31 mouse cellular contexts compared by ENCODE assay signal in the genomic region with DNA sequence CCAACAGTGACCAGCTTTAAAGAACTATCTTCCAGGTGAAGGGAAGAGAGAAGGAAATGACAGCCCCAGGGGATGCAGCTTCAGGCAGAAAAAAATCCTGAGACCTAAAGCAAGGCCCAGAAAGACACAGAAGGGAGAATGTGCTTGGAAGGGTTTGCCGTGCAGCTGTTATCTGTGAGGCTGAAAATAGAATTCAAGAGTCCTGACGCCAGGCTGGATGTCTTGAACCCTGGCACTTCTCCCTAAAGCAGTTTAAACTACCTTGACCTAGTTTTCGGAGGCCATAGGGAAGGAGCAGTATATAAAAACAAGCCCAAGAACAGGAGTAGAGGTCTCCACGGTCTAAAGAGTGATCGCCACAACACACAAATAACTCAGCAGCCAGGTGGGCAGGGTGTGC. TPM values are rescaled to one million over a fixed set of nuclear protein-coding genes. Genes with fewer than 3 reads are reported as not detected.
A peak's percentile ranks its signal among the peaks of the same experiment; 100 is the strongest.
DNase-seq lines count a peak whose midpoint lies in the region; ATAC-seq lines count a peak whose summit lies in the region.
"Had no signal": no experiment of that assay in that cellular context is flagged by ENCODE, and none has a peak within 500 bp of the region (broad histone marks: within the 10 kb centered on the region; RNA-seq: fewer than 3 reads in every experiment).

No protein-coding gene starts in this region.

- no peak overlapping the region for H3K4me3 ChIP-seq in heart, embryonic 12.5 days
- H3K4me3 ChIP-seq in midbrain, embryonic 13.5 days (replicated peaks) = no peak overlapping the region
- H3K4me3 ChIP-seq in midbrain, embryonic 14.5 days (replicated peaks; ENCODE audit: low read depth, low read length) = no peak overlapping the region
- H3K4me3 ChIP-seq in neural tube, embryonic 15.5 days (replicated peaks) = no peak overlapping the region
- H3K4me3 ChIP-seq: embryonic facial prominence, embryonic 12.5 days; forebrain, embryonic 10.5 days; forebrain, embryonic 15.5 days; hindbrain, embryonic 10.5 days; hindbrain, embryonic 15.5 days; kidney, embryonic 15.5 days; limb, embryonic 10.5 days; limb, embryonic 15.5 days; liver, embryonic 13.5 days; megakaryocyte, embryonic 14.5 days; midbrain, embryonic 15.5 days; neural tube, embryonic 12.5 days had no signal

- 39% methylated on average over 5 of the region's 5 CpGs for WGBS in heart, embryonic 12.5 days
- 76% methylated on average over 5 of the region's 5 CpGs for WGBS in midbrain, embryonic 13.5 days
- 71% methylated on average over 5 of the region's 5 CpGs for whole genome bisulfite sequencing in midbrain, embryonic 14.5 days
- 87% methylated on average over 5 of the region's 5 CpGs for WGBS in neural tube, embryonic 15.5 days

- H3K9me3 ChIP-seq in heart, embryonic 12.5 days (replicated peaks) = no peaks in the 10 kb centered on the region
- H3K9me3 ChIP-seq in midbrain, embryonic 13.5 days = no peaks in the 10 kb centered on the region
- H3K9me3 ChIP-seq in midbrain, embryonic 14.5 days (ENCODE audit: control insufficient read depth, low read length) = no peaks in the 10 kb centered on the region
- no peaks in the 10 kb centered on the region for H3K9me3 ChIP-seq in neural tube, embryonic 15.5 days (replicated peaks)
- H3K9me3 ChIP-seq: embryonic facial prominence, embryonic 12.5 days; forebrain, embryonic 10.5 days; forebrain, embryonic 15.5 days; hindbrain, embryonic 10.5 days; hindbrain, embryonic 15.5 days; kidney, embryonic 15.5 days; limb, embryonic 10.5 days; limb, embryonic 15.5 days; liver, embryonic 13.5 days; midbrain, embryonic 15.5 days; neural tube, embryonic 12.5 days had no signal

- H3K9ac ChIP-seq in heart, embryonic 12.5 days = peak overlapping the region; percentile 36; the same call in 1 of the 2 replicates
- no peak overlapping the region for H3K9ac ChIP-seq in midbrain, embryonic 13.5 days (replicated peaks)
- H3K9ac ChIP-seq in midbrain, embryonic 14.5 days (replicated peaks; ENCODE audit: low read length) = no peak overlapping the region
- H3K9ac ChIP-seq in neural tube, embryonic 15.5 days (replicated peaks) = no peak overlapping the region
- H3K9ac ChIP-seq: embryonic facial prominence, embryonic 12.5 days; forebrain, embryonic 15.5 days; hindbrain, embryonic 15.5 days; kidney, embryonic 15.5 days; limb, embryonic 15.5 days; liver, embryonic 13.5 days; midbrain, embryonic 15.5 days; neural tube, embryonic 12.5 days had no signal

- no peaks in the 10 kb centered on the region for H3K36me3 ChIP-seq in heart, embryonic 12.5 days
- H3K36me3 ChIP-seq in midbrain, embryonic 13.5 days = no peaks in the 10 kb centered on the region
- no peaks in the 10 kb centered on the region for H3K36me3 ChIP-seq in midbrain, embryonic 14.5 days (ENCODE audit: control insufficient read depth, insufficient read depth, low read length)
- no peaks in the 10 kb centered on the region for H3K36me3 ChIP-seq in neural tube, embryonic 15.5 days
- H3K36me3 ChIP-seq: embryonic facial prominence, embryonic 12.5 days; forebrain, embryonic 10.5 days; forebrain, embryonic 15.5 days; hindbrain, embryonic 10.5 days; hindbrain, embryonic 15.5 days; kidney, embryonic 15.5 days; limb, embryonic 10.5 days; limb, embryonic 15.5 days; liver, embryonic 13.5 days; midbrain, embryonic 15.5 days; neural tube, embryonic 12.5 days had no signal

- H3K4me2 ChIP-seq in heart, embryonic 12.5 days = peak overlapping the region; percentile 24
- H3K4me2 ChIP-seq in midbrain, embryonic 13.5 days (replicated peaks) = no peak overlapping the region
- no peak overlapping the region for H3K4me2 ChIP-seq in midbrain, embryonic 14.5 days (ENCODE audit: low read length)
- no peak overlapping the region for H3K4me2 ChIP-seq in neural tube, embryonic 15.5 days
- H3K4me2 ChIP-seq: embryonic facial prominence, embryonic 12.5 days; forebrain, embryonic 15.5 days; hindbrain, embryonic 15.5 days; kidney, embryonic 15.5 days; limb, embryonic 15.5 days; liver, embryonic 13.5 days; midbrain, embryonic 15.5 days; neural tube, embryonic 12.5 days had no signal

- 0 out of 2 replicates have a peak, but pooled peaks cover 2% of the 10 kb centered on the region for H3K27me3 ChIP-seq in heart, embryonic 12.5 days (replicated peaks)
- H3K27me3 ChIP-seq in midbrain, embryonic 13.5 days = 0 out of 2 replicates have a peak, but pooled peaks cover 10% of the 10 kb centered on the region
- no peaks in the 10 kb centered on the region for H3K27me3 ChIP-seq in midbrain, embryonic 14.5 days (ENCODE audit: control insufficient read depth, insufficient read depth, low read length)
- no peaks in the 10 kb centered on the region for H3K27me3 ChIP-seq in neural tube, embryonic 15.5 days (replicated peaks)
- H3K27me3 ChIP-seq: forebrain, embryonic 15.5 days; midbrain, embryonic 15.5 days; neural tube, embryonic 12.5 days had no signal

- H3K27ac ChIP-seq in heart, embryonic 12.5 days (ENCODE audit: poor library complexity, severe bottlenecking) = peak overlapping the region; percentile 81
- H3K27ac ChIP-seq in midbrain, embryonic 13.5 days = peak overlapping the region; percentile 12; the same call in 1 of the 2 replicates
- no peak overlapping the region for H3K27ac ChIP-seq in midbrain, embryonic 14.5 days (replicated peaks; ENCODE audit: low read depth, low read length)
- no peak overlapping the region for H3K27ac ChIP-seq in neural tube, embryonic 15.5 days (replicated peaks)
- H3K27ac ChIP-seq: embryonic facial prominence, embryonic 12.5 days; forebrain, embryonic 10.5 days; forebrain, embryonic 15.5 days; hindbrain, embryonic 10.5 days; hindbrain, embryonic 15.5 days; kidney, embryonic 15.5 days; limb, embryonic 10.5 days; limb, embryonic 15.5 days; liver, embryonic 13.5 days; midbrain, embryonic 15.5 days; neural tube, embryonic 12.5 days had no signal

- ATAC-seq in heart, embryonic 12.5 days (ENCODE audit: insufficient number of reproducible peaks, low FRiP score) = no peak
- ATAC-seq in midbrain, embryonic 13.5 days = no peak
- ATAC-seq in midbrain, embryonic 14.5 days (ENCODE audit: low FRiP score, low TSS enrichment) = no peak
- no peak for ATAC-seq in neural tube, embryonic 15.5 days (ENCODE audit: low FRiP score)
- ATAC-seq: CD4-positive, CD25-positive, alpha-beta regulatory T cell, adult 4 months; forebrain, embryonic 15.5 days; inflammation-experienced regulatory T-cells, adult 6 months; lung, postnatal 0 days; midbrain, embryonic 15.5 days had no signal

- peaks cover 50% of the 10 kb centered on the region for H3K4me1 ChIP-seq in heart, embryonic 12.5 days (replicated peaks)
- peaks cover 12% of the 10 kb centered on the region for H3K4me1 ChIP-seq in midbrain, embryonic 13.5 days (replicated peaks)
- peaks cover 5% of the 10 kb centered on the region for H3K4me1 ChIP-seq in midbrain, embryonic 14.5 days (ENCODE audit: control insufficient read depth, insufficient read depth, low read length)
- peaks cover 13% of the 10 kb centered on the region for H3K4me1 ChIP-seq in neural tube, embryonic 15.5 days

- intact Hi-C loops in gastrocnemius, postnatal 36 days (cut with DNase I) = no loop called here
- intact Hi-C loops in heart, postnatal 25 days (cut with DNase I) = no loop called here

- peak; percentile 29 for DNase-seq in gastrocnemius, postnatal 25 days
- no peak for DNase-seq in gastrocnemius, postnatal 36 days
- DNase-seq in heart, postnatal 25 days (ENCODE audit: low spot score) = no peak
- DNase-seq in midbrain, embryonic 14.5 days = no peak
- peak; percentile 52 for DNase-seq in skeletal muscle tissue, adult 2 months (ENCODE audit: low read depth, low spot score)
- DNase-seq: adrenal gland, postnatal 14 days; cerebellum, adult 11 months; cerebellum, postnatal 36 days; kidney, adult 11 months; kidney, postnatal 25 days; liver, embryonic 13.5 days; lung, adult 18-20 months; lung, postnatal 4 days; right cerebral cortex, postnatal 4 days had no signal

RNA-seq across cellular contexts. Expression of a gene that starts 3.7 kb away (rescaled TPM):
- total RNA-seq in gastrocnemius, postnatal 25 days (2021) = 1 to 10 TPM; 3.1 to 6.0 TPM
- total RNA-seq in gastrocnemius, postnatal 36 days (2021) = 1 to 10 TPM; 3.3 to 3.8 TPM
- 13.5 and 13.8 TPM in 2 replicates for polyA plus RNA-seq in heart, embryonic 12.5 days (2016; fragmentation: Nextera tagmentation; extraction: Ambion mirVana)
- 1 to 10 TPM; 7.3 to 7.9 TPM for total RNA-seq in heart, postnatal 25 days (2021)
- polyA plus RNA-seq in midbrain, embryonic 13.5 days (2015; fragmentation: Nextera tagmentation; extraction: Ambion mirVana) = 37.9 and 41.5 TPM in 2 replicates
- polyA plus RNA-seq in midbrain, embryonic 14.5 days (2014; fragmentation: Nextera tagmentation; extraction: Ambion mirVana) = 33.6 and 41.4 TPM in 2 replicates
- 27.2 and 33.6 TPM in 2 replicates for polyA plus RNA-seq in neural tube, embryonic 15.5 days (2015; fragmentation: Nextera tagmentation; extraction: Ambion mirVana)

RNA-seq across cellular contexts. Expression of a gene that starts 40.0 kb away (rescaled TPM):
- total RNA-seq in gastrocnemius, postnatal 25 days (2021) = 10 to 100 TPM; 27.0 to 35.2 TPM
- 10 to 100 TPM; 30.0 TPM for total RNA-seq in gastrocnemius, postnatal 36 days (2021)
- 10.1 and 10.6 TPM in 2 replicates for polyA plus RNA-seq in heart, embryonic 12.5 days (2016; fragmentation: Nextera tagmentation; extraction: Ambion mirVana)
- 1 to 10 TPM; 7.2 TPM for total RNA-seq in heart, postnatal 25 days (2021)
- 15.0 and 15.4 TPM in 2 replicates for polyA plus RNA-seq in midbrain, embryonic 13.5 days (2015; fragmentation: Nextera tagmentation; extraction: Ambion mirVana)
- polyA plus RNA-seq in midbrain, embryonic 14.5 days (2014; fragmentation: Nextera tagmentation; extraction: Ambion mirVana) = 16.0 and 20.1 TPM in 2 replicates
- polyA plus RNA-seq in neural tube, embryonic 15.5 days (2015; fragmentation: Nextera tagmentation; extraction: Ambion mirVana) = 20.0 and 21.3 TPM in 2 replicates

Comparison
In these comparisons a context has a peak if more than half of its experiments do, and no peak if none do; other contexts are left out.
1. DNase-seq: peak in gastrocnemius, postnatal 25 days (single experiment) and skeletal muscle tissue, adult 2 months (single experiment); none in gastrocnemius, postnatal 36 days (0 of 2), heart, postnatal 25 days (single experiment) and midbrain, embryonic 14.5 days (single experiment).
2. H3K27ac ChIP-seq: peak in heart, embryonic 12.5 days (single experiment) and midbrain, embryonic 13.5 days (single experiment); none in midbrain, embryonic 14.5 days (single experiment) and neural tube, embryonic 15.5 days (single experiment).